Mouse (Mus musculus) liver, embryonic 14.5 days (tissue): ENCODE results near the gene Ccdc106. TPM values are rescaled to one million over a fixed set of nuclear protein-coding genes. Genes with fewer than 3 reads are reported as not detected.

Source experiments
- ATAC-seq: fragments of 200-750 bp; cut with Nextera tagmentation; 2 replicates; pipeline ENCODE4 v1.8.0; 2017; ENCODE audit warnings: moderate number of reproducible peaks, mild to moderate bottlenecking, moderate library complexity; ENCODE audit not compliant: insufficient read depth
- DNase-seq, 3 experiments: peaks; one replicate each; pipeline ENCODE4 v3.0.0-alpha.2; 2012 to 2013; ENCODE audit warnings: low read depth in 3 of 3, low spot score in 3 of 3
- H3K27ac ChIP-seq: fragments of 300-500 bp; sonication (generic); 2 replicates; pipeline ENCODE4 v1.5.1; 2014; ENCODE audit warnings: moderate library complexity, mild to moderate bottlenecking, control low read depth, inconsistent platforms
- H3K27me3 ChIP-seq: fragments of 300-500 bp; sonication (generic); 2 replicates; pipeline ENCODE4 v1.6.1; 2014; ENCODE audit warnings: mild to moderate bottlenecking, low read length, moderate library complexity; ENCODE audit not compliant: control insufficient read depth, insufficient read depth
- H3K36me3 ChIP-seq: fragments of 300-500 bp; sonication (generic); replicated peaks from 2 replicates; pipeline ENCODE4 v1.6.1; 2014; ENCODE audit warnings: low read depth; ENCODE audit not compliant: control insufficient read depth, insufficient read depth
- H3K4me1 ChIP-seq, 2 experiments: fragments of 200-500 bp in 1 of 2; fragments of 300-500 bp in 1 of 2; sonication (generic) in 1 of 2; replicated peaks; 2 replicates each; pipeline ENCODE4 v1.6.1; 2012 to 2014; ENCODE audit warnings: antibody characterized with exemption in 1 of 2, inconsistent platforms in 1 of 2, low read length in 1 of 2; ENCODE audit not compliant: control insufficient read depth in 2 of 2, insufficient read depth in 2 of 2
- H3K4me2 ChIP-seq: fragments of 300-500 bp; sonication (generic); 2 replicates; pipeline ENCODE4 v1.6.1; 2014; ENCODE audit warnings: low read depth, mild to moderate bottlenecking, control low read depth, moderate library complexity
- H3K4me3 ChIP-seq, 2 experiments: fragments of 200-500 bp in 1 of 2; fragments of 300-500 bp in 1 of 2; sonication (generic) in 1 of 2; 2 replicates each; pipeline ENCODE4 v1.5.1; 2012 to 2014; ENCODE audit warnings: low read depth in 2 of 2, low read length in 2 of 2, mild to moderate bottlenecking in 2 of 2, control low read depth in 1 of 2, inconsistent platforms in 1 of 2, moderate library complexity in 1 of 2; ENCODE audit not compliant: insufficient read depth in 1 of 2
- H3K9ac ChIP-seq: fragments of 300-500 bp; sonication (generic); replicated peaks from 2 replicates; pipeline ENCODE4 v1.6.1; 2014; ENCODE audit warnings: mild to moderate bottlenecking, control low read depth, moderate library complexity
- H3K9me3 ChIP-seq: fragments of 300-500 bp; sonication (generic); 2 replicates; pipeline ENCODE4 v1.6.1; 2016; ENCODE audit warnings: low read length, mixed read lengths; ENCODE audit not compliant: control insufficient read depth
- CTCF ChIP-seq: IDR thresholded peaks from 2 replicates; pipeline ENCODE4 v1.5.1; 2016; ENCODE audit warnings: antibody characterized with exemption, low read depth, control low read depth
- EP300 ChIP-seq: IDR thresholded peaks from 2 replicates; pipeline ENCODE4 v1.6.1; 2016; ENCODE audit warnings: antibody characterized with exemption, low read depth
- WGBS: fragments of 180-500 bp; shearing (Covaris S2); extraction: QIAGEN DNeasy Blood & Tissue Kit; methylation state at CpG from one replicate; pipeline ENCODE4 v1.1.7; 2014; ENCODE audit not compliant: insufficient replicate concordance; 5-methylcytosine and 5-hydroxymethylcytosine counted together
- polyA plus RNA-seq, 2 experiments: library from polyadenylated mRNA; depleted of rRNA in 1 of 2; stranded (reverse) in 1 of 2; unstranded in 1 of 2; fragments of >200 nt; fragmentation: Nextera tagmentation in 1 of 2; extraction: Ambion mirVana in 1 of 2; gene quantifications; 2 replicates each; pipeline versions ENCODE4 v1.2.1 to v1.2.3; 2012 to 2014

Gene Ccdc106
- polyA plus RNA-seq, 2 experiments: 0.24 to 0.64 TPM

GRCm38 (mm10) chr7:5012681-5013513 lies 7.5 kb upstream of the Ccdc106 start:
- Histone ChIP-seq H3K9ac (no peak overlapping the region), H3K4me1 (peaks cover 8 to 12% of the 10 kb centered on the region in 2 experiments), H3K4me2 (peak overlapping the region; percentile 82), H3K4me3 (peak overlapping the region; percentile 10 to 16; a peak in 2 of 4 replicates), H3K36me3 (peaks cover 52% of the 10 kb centered on the region), H3K9me3 (no peaks in the 10 kb centered on the region; the same call in 1 of the 2 replicates), H3K27me3 (no peaks in the 10 kb centered on the region), H3K27ac (peak overlapping the region; percentile 6; the same call in 1 of the 2 replicates)
- DNase-seq: no peak
- 80% methylated on average over 27 of the region's 27 CpGs for WGBS
- ATAC-seq: no peak
- TF ChIP-seq CTCF (no peak), EP300 (no peak)

- peaks cover 37% of the 10 kb centered on the region for H3K36me3 ChIP-seq
- no peak for TF ChIP-seq EP300
Observed at GRCm38 (mm10) chr7:5014251-5015117, 5.9 kb upstream of the Ccdc106 start, which contains the start of the genes Zfp524 and Fiz1. TSS of gene Zfp524 (plus strand) at chr7:5014415. TSS of gene Fiz1 (minus strand) at chr7:5014697.

GRCm38 (mm10) chr7:5015118-5016001 lies 5.0 kb upstream of the Ccdc106 start, which contains the start of gene Gm44973:
TSS of gene Gm44973 (plus strand) at chr7:5015496.
- WGBS: under 1% methylated on average over 71 of the region's 76 CpGs

More at GRCm38 (mm10) chr7:5014251-5015117, 5.9 kb upstream of the Ccdc106 start, which contains the start of the genes Zfp524 and Fiz1:
- Histone ChIP-seq H3K4me3 (peak within 1 kb of the TSS; percentile 94 to 96), H3K27me3 (no peaks in the 10 kb centered on the region), H3K9me3 (no peaks in the 10 kb centered on the region; the same call in 1 of the 2 replicates), H3K27ac (peak within 1 kb of the TSS; percentile 96), H3K9ac (peak within 1 kb of the TSS; percentile 97), H3K4me2 (peak within 1 kb of the TSS; percentile 82), H3K4me1 (peaks cover 11 to 12% of the 10 kb centered on the region in 2 experiments)
- peak; percentile 78 for ATAC-seq
- DNase-seq: peak; percentile 93 to 94 (median 93)
- WGBS: under 1% methylated on average over 42 of the region's 42 CpGs

GRCm38 (mm10) chr7:5016057-5016456 lies 4.3 kb upstream of the Ccdc106 start:
- H3K27ac ChIP-seq: peak overlapping the region; percentile 96
- no peaks in the 10 kb centered on the region; the same call in 1 of the 2 replicates for H3K9me3 ChIP-seq
- peak overlapping the region; percentile 82 for H3K4me2 ChIP-seq
- no peak for TF ChIP-seq EP300
- no peak for TF ChIP-seq CTCF
- WGBS: 37% methylated on average over 3 of the region's 3 CpGs
- H3K4me1 ChIP-seq: peaks cover 13% of the 10 kb centered on the region in 2 experiments
- ATAC-seq: no peak
- no peak for DNase-seq
- no peaks in the 10 kb centered on the region for H3K27me3 ChIP-seq
- peak overlapping the region; percentile 94 to 96 for H3K4me3 ChIP-seq
- H3K36me3 ChIP-seq: peaks cover 21% of the 10 kb centered on the region
- H3K9ac ChIP-seq: peak overlapping the region; percentile 97

More at GRCm38 (mm10) chr7:5015118-5016001, 5.0 kb upstream of the Ccdc106 start, which contains the start of gene Gm44973:
- Histone ChIP-seq H3K4me1 (peaks cover 12 to 13% of the 10 kb centered on the region in 2 experiments), H3K9ac (peak within 1 kb of the TSS; percentile 97), H3K36me3 (peaks cover 28% of the 10 kb centered on the region), H3K9me3 (no peaks in the 10 kb centered on the region; the same call in 1 of the 2 replicates), H3K4me3 (peak within 1 kb of the TSS; percentile 94 to 96), H3K27ac (peak within 1 kb of the TSS; percentile 96), H3K4me2 (peak within 1 kb of the TSS; percentile 82), H3K27me3 (no peaks in the 10 kb centered on the region)
- ATAC-seq (peak; percentile 76), DNase-seq (peak; percentile 82 to 91 (median 84))
- TF ChIP-seq CTCF (no peak), EP300 (peak; percentile 45; the same call in 1 of the 2 replicates)
